Mouse (Mus musculus): Measurements from ENCODE around the gene Hnrnpa1. TPM values are rescaled to one million over a fixed set of nuclear protein-coding genes. Genes with fewer than 3 reads are reported as not detected.
"Not testable (repeated sequence)": the region's sequence is repeated elsewhere in the genome, so short reads cannot be mapped to it uniquely, and the experiment has no call there.

The Hnrnpa1 gene
- polyA plus RNA-seq, 1 experiment from 2014 or later = 1,196 TPM

DNA sequence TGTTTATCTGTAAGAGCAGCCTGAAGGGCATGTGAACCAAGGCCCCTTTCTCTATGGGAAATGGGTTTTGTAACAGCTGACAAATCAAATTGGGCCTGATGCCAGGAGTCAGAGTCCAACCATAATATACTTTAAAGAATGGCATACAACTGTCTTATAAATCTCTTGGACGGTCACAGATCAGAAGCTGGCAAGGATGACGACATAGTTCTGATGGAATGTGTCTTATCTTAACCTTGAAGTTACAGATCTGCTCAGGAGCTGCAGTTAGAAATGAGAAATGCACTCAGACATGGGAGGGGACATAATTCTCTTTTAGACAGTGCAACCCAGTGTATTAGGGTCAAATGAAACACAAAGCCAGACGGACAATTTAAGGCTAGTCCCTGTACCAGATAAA lies 19.4 kb upstream of the Hnrnpa1 start:
- Histone ChIP-seq H3K4me3 (no peak overlapping the region), H3K9me3 (no peaks in the 10 kb centered on the region), H3K36me3 (peaks cover 4% of the 10 kb centered on the region; the same call in 1 of the 2 replicates), H3K9ac (replicated peaks) (no peak overlapping the region), H3K4me2 (replicated peaks) (no peak overlapping the region), H3K27me3 (no peaks in the 10 kb centered on the region), H3K4me1 (peaks cover 22% of the 10 kb centered on the region), H3K27ac (replicated peaks) (no peak overlapping the region)
- WGBS = 61% methylated on average over 3 of the region's 3 CpGs
- no peak for ATAC-seq (ENCODE audit: low FRiP score, low read depth)

GRCm38 (mm10) chr15:103221386-103221785 lies 18.8 kb upstream of the Hnrnpa1 start:
- H3K27me3 ChIP-seq = no peaks in the 10 kb centered on the region
- H3K4me1 ChIP-seq = peaks cover 16% of the 10 kb centered on the region
- no peak overlapping the region for H3K4me3 ChIP-seq
- no peak overlapping the region for H3K4me2 ChIP-seq (replicated peaks)
- no peak for ATAC-seq (ENCODE audit: low FRiP score, low read depth)
- H3K9me3 ChIP-seq = no peaks in the 10 kb centered on the region
- no peak overlapping the region for H3K9ac ChIP-seq (replicated peaks)
- 100% methylated on average over 1 of the region's 1 CpGs for WGBS
- no peak overlapping the region for H3K27ac ChIP-seq (replicated peaks)
- H3K36me3 ChIP-seq = peaks cover 4% of the 10 kb centered on the region; the same call in 1 of the 2 replicates

DNA sequence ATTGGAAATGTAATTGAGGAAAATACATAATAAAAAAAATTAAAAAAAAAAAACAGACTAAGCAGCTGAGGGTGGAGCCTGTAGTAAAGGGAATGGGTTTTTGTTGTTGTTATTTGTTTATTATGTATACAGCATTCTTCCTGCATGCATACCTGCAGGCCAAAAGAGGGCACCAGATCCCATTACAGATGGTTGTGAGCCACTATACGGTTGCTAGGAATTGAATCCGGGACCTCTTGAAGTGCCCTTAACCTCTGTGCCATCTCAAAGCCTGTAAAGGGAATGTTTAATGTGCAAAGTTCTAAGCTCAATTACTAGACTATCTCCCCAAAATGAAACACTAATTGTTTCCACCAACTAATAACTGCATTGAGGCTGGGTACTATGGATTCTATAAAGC lies 16.1 kb upstream of the Hnrnpa1 start:
- no peak overlapping the region for H3K27ac ChIP-seq (replicated peaks)
- peaks cover 20% of the 10 kb centered on the region for H3K4me1 ChIP-seq
- no peaks in the 10 kb centered on the region for H3K27me3 ChIP-seq
- WGBS = 72% methylated on average over 2 of the region's 2 CpGs
- H3K36me3 ChIP-seq = peaks cover 2% of the 10 kb centered on the region; the same call in 1 of the 2 replicates
- no peak overlapping the region for H3K9ac ChIP-seq (replicated peaks)
- no peak for ATAC-seq (ENCODE audit: low FRiP score, low read depth)
- H3K4me2 ChIP-seq (replicated peaks) = no peak overlapping the region
- H3K9me3 ChIP-seq = no peaks in the 10 kb centered on the region
- no peak overlapping the region for H3K4me3 ChIP-seq

- no peak overlapping the region for H3K9ac ChIP-seq (replicated peaks)
- H3K4me1 ChIP-seq = peaks cover 12% of the 10 kb centered on the region; the same call in 1 of the 2 replicates
- no peak overlapping the region for H3K4me3 ChIP-seq
- no peaks in the 10 kb centered on the region for H3K36me3 ChIP-seq
- ATAC-seq (ENCODE audit: low FRiP score, low read depth) = no peak
- no peak overlapping the region for H3K27ac ChIP-seq (replicated peaks)
- H3K4me2 ChIP-seq (replicated peaks) = no peak overlapping the region
- H3K27me3 ChIP-seq = no peaks in the 10 kb centered on the region
- no peaks in the 10 kb centered on the region for H3K9me3 ChIP-seq
- 89% methylated on average over 3 of the region's 3 CpGs for WGBS
These were observed 13.2 kb upstream of the Hnrnpa1 start for GRCm38 (mm10) chr15:103227022-103227421.

GRCm38 (mm10) chr15:103227572-103227971 lies 12.7 kb upstream of the Hnrnpa1 start:
- Histone ChIP-seq H3K4me1 (peaks cover 12% of the 10 kb centered on the region; the same call in 1 of the 2 replicates), H3K27ac (replicated peaks) (no peak overlapping the region), H3K27me3 (no peaks in the 10 kb centered on the region), H3K9ac (replicated peaks) (no peak overlapping the region), H3K9me3 (no peaks in the 10 kb centered on the region), H3K4me3 (no peak overlapping the region), H3K4me2 (replicated peaks) (no peak overlapping the region), H3K36me3 (no peaks in the 10 kb centered on the region)
- ATAC-seq (ENCODE audit: low FRiP score, low read depth) = no peak
- 91% methylated on average over 2 of the region's 2 CpGs for WGBS

DNA sequence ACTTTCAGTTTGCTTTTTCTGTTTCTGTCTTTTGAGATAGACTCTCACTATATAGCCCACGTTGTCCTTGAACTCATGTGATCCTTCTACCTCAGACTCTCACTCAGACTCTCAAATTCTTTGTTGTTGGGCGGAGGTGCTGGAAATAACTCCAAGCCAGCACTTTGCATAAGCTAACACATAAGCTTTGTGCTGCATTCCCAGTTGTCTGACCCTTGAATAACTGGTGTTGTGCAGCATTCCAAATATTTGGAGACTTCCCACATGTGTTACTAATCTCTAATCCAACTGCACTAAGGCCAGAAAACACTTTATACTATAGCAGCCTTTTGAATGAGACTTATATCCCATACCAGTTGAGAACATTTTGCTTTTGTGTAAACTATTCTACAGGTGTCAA lies 11.3 kb upstream of the Hnrnpa1 start:
- no peak overlapping the region for H3K4me2 ChIP-seq (replicated peaks)
- H3K36me3 ChIP-seq = no peaks in the 10 kb centered on the region
- 67% methylated on average over 2 of the region's 2 CpGs for WGBS
- no peak overlapping the region for H3K4me3 ChIP-seq
- peaks cover 12% of the 10 kb centered on the region; the same call in 1 of the 2 replicates for H3K4me1 ChIP-seq
- H3K9me3 ChIP-seq = no peaks in the 10 kb centered on the region
- ATAC-seq (ENCODE audit: low FRiP score, low read depth) = no peak
- H3K9ac ChIP-seq (replicated peaks) = no peak overlapping the region
- H3K27ac ChIP-seq (replicated peaks) = no peak overlapping the region
- no peaks in the 10 kb centered on the region for H3K27me3 ChIP-seq

DNA sequence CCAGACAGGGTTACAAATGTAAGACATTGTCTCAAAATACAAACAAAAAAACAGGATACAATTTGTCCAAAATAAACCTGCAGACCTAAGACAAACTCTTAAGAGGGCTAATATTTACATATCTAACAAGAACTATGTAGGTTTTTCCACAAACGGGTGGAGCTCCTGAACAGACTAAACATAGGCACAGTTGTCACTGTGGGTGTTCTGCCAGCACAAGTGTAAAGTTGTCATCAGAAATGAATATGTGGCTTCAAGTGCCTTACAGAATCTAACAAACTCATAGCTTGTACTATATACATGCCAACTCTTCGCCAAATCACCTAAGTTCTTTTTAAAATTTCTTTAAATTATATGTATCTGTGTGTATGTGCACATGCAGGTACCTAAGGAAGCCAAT lies 7.1 kb upstream of the Hnrnpa1 start:
- no peak for ATAC-seq (ENCODE audit: low FRiP score, low read depth)
- Histone ChIP-seq H3K27ac (replicated peaks) (no peak overlapping the region), H3K4me2 (replicated peaks) (no peak overlapping the region), H3K36me3 (peaks cover 17% of the 10 kb centered on the region), H3K9me3 (no peaks in the 10 kb centered on the region), H3K4me1 (peaks cover 9% of the 10 kb centered on the region; the same call in 1 of the 2 replicates), H3K4me3 (no peak overlapping the region), H3K27me3 (no peaks in the 10 kb centered on the region), H3K9ac (replicated peaks) (no peak overlapping the region)
- WGBS = 88% methylated on average over 2 of the region's 2 CpGs

- Histone ChIP-seq H3K4me1 (peaks cover 15% of the 10 kb centered on the region), H3K36me3 (peaks cover 27% of the 10 kb centered on the region), H3K27ac (replicated peaks) (no peak overlapping the region), H3K9me3 (no peaks in the 10 kb centered on the region), H3K4me3 (no peak overlapping the region), H3K27me3 (no peaks in the 10 kb centered on the region), H3K9ac (replicated peaks) (no peak overlapping the region), H3K4me2 (replicated peaks) (no peak overlapping the region)
- no peak for ATAC-seq (ENCODE audit: low FRiP score, low read depth)
- WGBS = 93% methylated on average over 7 of the region's 7 CpGs
These were observed 2.9 kb upstream of the Hnrnpa1 start for GRCm38 (mm10) chr15:103237295-103237694.

DNA sequence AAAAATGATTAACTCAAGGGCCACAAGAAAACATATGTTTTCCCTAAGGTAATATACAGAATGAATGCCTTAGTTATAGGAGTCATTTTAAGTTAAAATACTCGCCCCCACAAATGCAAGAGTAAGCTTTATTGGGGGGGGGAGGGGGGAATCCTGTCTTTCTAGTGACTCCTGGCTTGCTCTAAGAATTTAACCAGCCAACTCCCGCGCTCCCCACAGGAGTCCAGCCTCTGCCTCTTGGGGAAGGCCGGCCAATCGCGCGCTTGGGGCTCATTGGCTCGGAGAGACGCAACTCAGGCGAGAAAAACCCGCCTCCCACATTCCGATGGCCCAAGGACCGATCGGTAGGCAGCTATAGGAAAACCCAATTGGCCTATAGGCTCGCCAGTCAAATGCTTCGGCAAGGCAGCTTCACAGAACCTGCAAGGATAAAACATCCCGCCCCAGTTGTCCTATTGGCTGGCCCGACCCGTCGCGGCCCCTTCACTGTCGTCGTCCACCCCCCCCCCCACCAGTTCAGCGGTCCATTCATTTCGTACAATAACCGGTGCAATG lies 1.0 kb upstream of the Hnrnpa1 start:
- peak overlapping the region; percentile 62 for H3K4me2 ChIP-seq (replicated peaks)
- peak overlapping the region; percentile 93 for H3K27ac ChIP-seq (replicated peaks)
- peaks cover 32% of the 10 kb centered on the region for H3K4me1 ChIP-seq
- no peaks in the 10 kb centered on the region for H3K9me3 ChIP-seq
- ATAC-seq (ENCODE audit: low FRiP score, low read depth) = peak; percentile 91
- WGBS = under 1% methylated on average over 26 of the region's 26 CpGs
- H3K27me3 ChIP-seq = no peaks in the 10 kb centered on the region
- H3K36me3 ChIP-seq = peaks cover 46% of the 10 kb centered on the region
- peak overlapping the region; percentile 62 for H3K9ac ChIP-seq (replicated peaks)
- H3K4me3 ChIP-seq = peak overlapping the region; percentile 72

DNA sequence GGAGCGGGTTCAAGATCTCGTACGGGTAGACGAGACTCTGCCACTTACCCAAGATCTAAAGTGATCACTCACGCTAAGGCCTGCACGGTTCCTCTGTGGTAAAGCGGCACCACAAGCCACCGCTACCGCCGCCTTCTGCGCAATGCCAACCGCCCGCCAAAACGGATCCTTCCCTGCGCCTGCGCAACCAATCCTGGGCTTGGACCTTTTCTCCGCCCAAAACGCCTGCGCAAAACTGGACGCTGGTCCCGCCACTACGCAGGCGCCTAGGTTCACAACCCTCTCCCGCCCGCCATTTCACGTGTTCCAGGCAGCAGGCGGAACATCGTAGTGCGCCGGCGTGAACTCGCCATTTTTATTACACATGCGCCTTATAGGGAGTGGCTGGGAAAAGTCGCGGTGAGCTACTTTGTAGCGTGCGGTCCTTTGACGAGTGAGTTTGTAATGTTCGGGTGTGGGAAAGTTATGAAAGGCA lies 510 bp upstream of the Hnrnpa1 start, which contains the start of gene Cbx5:
TSS of gene Cbx5 (minus strand) at position 132 of the 475 bp plus-strand sequence.
- H3K27me3 ChIP-seq = no peaks in the 10 kb centered on the region
- peaks cover 32% of the 10 kb centered on the region for H3K4me1 ChIP-seq
- H3K9ac ChIP-seq (replicated peaks) = peak within 1 kb of the TSS; percentile 78
- ATAC-seq (ENCODE audit: low FRiP score, low read depth) = peak; percentile 91
- H3K36me3 ChIP-seq = peaks cover 42% of the 10 kb centered on the region
- H3K27ac ChIP-seq (replicated peaks) = peak within 1 kb of the TSS; percentile 93
- WGBS = under 1% methylated on average over 39 of the region's 39 CpGs
- no peaks in the 10 kb centered on the region for H3K9me3 ChIP-seq
- peak within 1 kb of the TSS; percentile 93 for H3K4me2 ChIP-seq (replicated peaks)
- H3K4me3 ChIP-seq = peak within 1 kb of the TSS; percentile 72

DNA sequence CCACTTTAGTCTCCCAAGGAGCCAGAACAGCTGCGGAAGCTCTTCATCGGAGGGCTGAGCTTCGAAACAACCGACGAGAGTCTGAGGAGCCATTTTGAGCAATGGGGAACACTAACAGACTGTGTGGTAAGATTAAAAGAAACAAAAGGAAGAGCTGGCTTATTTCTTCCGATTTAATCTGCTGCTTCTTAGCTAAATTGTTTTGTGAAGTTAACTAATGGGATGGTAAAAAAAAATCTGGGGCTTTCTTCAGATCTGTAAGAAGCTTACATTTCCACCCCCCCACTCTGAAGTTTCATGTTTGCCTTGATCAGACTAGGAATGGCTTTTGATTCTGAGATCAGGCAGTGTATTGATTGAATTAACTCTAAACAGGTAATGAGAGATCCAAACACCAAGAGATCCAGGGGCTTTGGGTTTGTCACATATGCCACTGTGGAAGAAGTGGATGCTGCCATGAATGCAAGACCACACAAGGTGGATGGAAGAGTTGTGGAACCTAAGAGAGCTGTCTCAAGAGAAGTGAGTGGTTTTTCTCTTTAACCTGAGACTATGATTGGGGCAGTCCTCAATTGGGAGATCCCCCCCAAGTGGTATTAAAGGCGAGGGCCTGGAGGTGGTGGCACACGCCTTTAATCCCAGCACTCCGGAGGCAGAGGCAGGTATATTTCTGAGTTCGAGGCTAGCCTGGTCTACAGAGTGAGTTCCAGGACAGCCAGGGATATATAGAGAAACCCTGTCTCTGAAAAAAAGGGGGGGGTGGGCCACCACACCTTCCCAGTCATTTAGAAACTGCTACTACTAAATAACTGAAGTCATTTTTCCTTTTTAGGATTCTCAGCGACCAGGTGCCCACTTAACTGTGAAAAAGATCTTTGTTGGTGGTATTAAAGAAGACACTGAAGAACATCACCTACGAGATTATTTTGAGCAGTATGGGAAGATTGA lies 1.1 kb downstream of the Hnrnpa1 start:
- H3K27ac ChIP-seq (replicated peaks) = peak overlapping the region; percentile 93
- not testable (repeated sequence) for H3K27me3 ChIP-seq; ATAC-seq (ENCODE audit: low FRiP score, low read depth); H3K9me3 ChIP-seq
- peaks cover 35% of the 10 kb centered on the region for H3K4me1 ChIP-seq
- H3K36me3 ChIP-seq = peaks cover 43% of the 10 kb centered on the region
- H3K4me3 ChIP-seq = peak overlapping the region; percentile 72
- 12% methylated on average over 12 of the region's 12 CpGs for WGBS
- H3K9ac ChIP-seq (replicated peaks) = peak overlapping the region; percentile 78
- peak overlapping the region; percentile 93 for H3K4me2 ChIP-seq (replicated peaks)

- Histone ChIP-seq H3K27me3 (no peaks in the 10 kb centered on the region), H3K9me3 (no peaks in the 10 kb centered on the region), H3K4me3 (peak overlapping the region; percentile 72), H3K9ac (replicated peaks) (peak overlapping the region; percentile 54), H3K4me2 (replicated peaks) (peak overlapping the region; percentile 93), H3K36me3 (peaks cover 58% of the 10 kb centered on the region), H3K4me1 (peaks cover 33% of the 10 kb centered on the region), H3K27ac (replicated peaks) (no peak overlapping the region)
- 69% methylated on average over 8 of the region's 8 CpGs for WGBS
- ATAC-seq (ENCODE audit: low FRiP score, low read depth) = no peak
These were observed 2.7 kb downstream of the Hnrnpa1 start for GRCm38 (mm10) chr15:103242885-103243284.
